Mouse (Mus musculus): Measurements from ENCODE around the gene Nrp2. TPM values are rescaled to one million over a fixed set of nuclear protein-coding genes. Genes with fewer than 3 reads are reported as not detected.

Nrp2 gene
- 0.22 TPM for polyA plus RNA-seq (2017; shearing (Covaris generic))

DNA sequence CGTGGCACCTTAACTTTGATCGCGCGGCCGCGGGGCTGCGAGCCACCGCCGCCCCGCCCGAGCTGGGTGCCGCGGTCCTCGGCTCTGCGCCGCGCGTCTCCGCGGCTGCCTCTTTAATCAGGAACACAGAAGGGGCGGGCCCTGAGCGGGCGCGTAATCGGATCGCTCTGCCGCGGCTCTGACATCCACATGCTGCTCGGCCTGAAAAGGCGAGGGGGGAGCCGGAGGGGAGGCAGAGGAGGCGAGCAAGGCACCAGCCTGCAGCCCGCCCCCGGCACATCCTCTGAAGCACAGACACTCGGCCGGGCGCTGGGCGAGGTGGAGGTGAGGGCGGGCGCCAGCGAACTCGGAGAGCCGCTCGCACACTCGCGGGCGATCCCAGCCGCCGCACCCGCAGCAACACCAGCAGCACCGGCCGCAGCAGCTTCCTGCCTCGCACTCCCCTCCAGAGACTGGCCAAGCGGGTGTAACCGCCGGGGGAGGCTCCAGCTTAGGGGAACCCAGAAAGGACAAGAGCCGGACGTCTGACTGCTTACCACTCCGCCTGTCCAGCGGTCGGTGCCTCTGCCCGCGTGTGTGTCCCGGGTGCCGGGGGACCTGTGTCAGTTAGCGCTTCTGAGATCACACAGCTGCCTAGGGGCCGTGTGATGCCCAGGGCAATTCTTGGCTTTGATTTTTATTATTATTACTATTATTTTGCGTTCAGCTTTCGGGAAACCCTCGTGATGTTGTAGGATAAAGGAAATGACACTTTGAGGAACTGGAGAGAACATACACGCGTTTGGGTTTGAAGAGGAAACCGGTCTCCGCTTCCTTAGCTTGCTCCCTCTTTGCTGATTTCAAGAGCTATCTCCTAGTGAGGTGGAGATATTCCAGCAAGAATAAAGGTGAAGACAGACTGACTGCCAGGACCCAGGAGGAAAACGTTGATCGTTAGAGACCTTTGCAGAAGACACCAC is at the start of gene Nrp2:
Gene Nrp2, plus strand, starts transcription at position 128 of the 959 bp plus-strand sequence.

All from inflammation-experienced regulatory T-cells, adult 16 weeks (primary cell).